In genomic region chr5:30287106-30287882, GRCm38 (mm10) we compare ENCODE assay signal across 18 mouse cellular contexts. TPM values are rescaled to one million over a fixed set of nuclear protein-coding genes. Genes with fewer than 3 reads are reported as not detected.
DNase-seq lines count a peak whose midpoint lies in the region; ATAC-seq and TF ChIP-seq lines count a peak whose summit lies in the region.
"Had no signal": no experiment of that assay in that cellular context is flagged by ENCODE, and none has a peak within 500 bp of the region (broad histone marks: within the 10 kb centered on the region; RNA-seq: fewer than 3 reads in every experiment).

No protein-coding gene starts in this region.

- no peak overlapping the region for H3K9ac ChIP-seq in lung, embryonic 14.5 days
- no peak overlapping the region for H3K9ac ChIP-seq in intestine, embryonic 16.5 days (ENCODE audit: low read depth, low read length)
- H3K9ac ChIP-seq in liver, embryonic 16.5 days (ENCODE audit: low read depth, low read length): no peak overlapping the region
- H3K9ac ChIP-seq in stomach, postnatal 0 days (ENCODE audit: low read length): no peak overlapping the region
- H3K9ac ChIP-seq: forebrain, embryonic 15.5 days; heart, embryonic 13.5 days; neural tube, embryonic 12.5 days had no signal

- 63% methylated on average over 9 of the region's 9 CpGs for WGBS in lung, embryonic 14.5 days
- 60% methylated on average over 9 of the region's 9 CpGs for WGBS in intestine, embryonic 16.5 days
- WGBS in liver, embryonic 16.5 days (ENCODE audit: insufficient replicate concordance): 42% methylated on average over 9 of the region's 9 CpGs
- WGBS in stomach, postnatal 0 days: 65% methylated on average over 9 of the region's 9 CpGs

- no peak for TF ChIP-seq EP300 in stomach, postnatal 0 days (optimal IDR thresholded peaks at IDR 0.05)

- H3K4me3 ChIP-seq in lung, embryonic 14.5 days (ENCODE audit: low read depth, low read length): no peak overlapping the region
- H3K4me3 ChIP-seq in intestine, embryonic 16.5 days (ENCODE audit: low read length): no peak overlapping the region
- no peak overlapping the region for H3K4me3 ChIP-seq in liver, embryonic 16.5 days (ENCODE audit: low read depth, low read length)
- no peak overlapping the region for H3K4me3 ChIP-seq in stomach, postnatal 0 days (ENCODE audit: low read depth, low read length)
- H3K4me3 ChIP-seq: forebrain, embryonic 15.5 days; heart, embryonic 13.5 days; left cerebral cortex, adult 2 months; midbrain, embryonic 10.5 days; neural tube, embryonic 12.5 days had no signal

- no peak for TF ChIP-seq CTCF in lung, embryonic 14.5 days (IDR thresholded peaks at IDR 0.05; ENCODE audit: low read depth)
- no peak for TF ChIP-seq CTCF in stomach, postnatal 0 days (IDR thresholded peaks at IDR 0.05; ENCODE audit: low read depth)

- 0 out of 2 replicates have a peak, but pooled peaks cover 3% of the 10 kb centered on the region for H3K4me1 ChIP-seq in lung, embryonic 14.5 days (ENCODE audit: insufficient read depth)
- peaks cover 7% of the 10 kb centered on the region; the same call in 1 of the 2 replicates for H3K4me1 ChIP-seq in intestine, embryonic 16.5 days (ENCODE audit: control insufficient read depth, insufficient read depth, low read length)
- H3K4me1 ChIP-seq in liver, embryonic 16.5 days (ENCODE audit: control insufficient read depth, low read depth, low read length): peaks cover 14% of the 10 kb centered on the region
- no peaks in the 10 kb centered on the region for H3K4me1 ChIP-seq in stomach, postnatal 0 days (replicated peaks; ENCODE audit: control insufficient read depth, insufficient read depth)
- H3K4me1 ChIP-seq: forebrain, embryonic 15.5 days; neural tube, embryonic 12.5 days had no signal

- no peaks in the 10 kb centered on the region for H3K27me3 ChIP-seq in lung, embryonic 14.5 days (ENCODE audit: insufficient read depth, low read length)
- no peaks in the 10 kb centered on the region for H3K27me3 ChIP-seq in intestine, embryonic 16.5 days (replicated peaks; ENCODE audit: control insufficient read depth, insufficient read depth, low read length)
- peaks cover under 1% of the 10 kb centered on the region for H3K27me3 ChIP-seq in liver, embryonic 16.5 days (ENCODE audit: control insufficient read depth, insufficient read depth, low read depth, low read length)
- no peaks in the 10 kb centered on the region for H3K27me3 ChIP-seq in stomach, postnatal 0 days (ENCODE audit: control insufficient read depth, insufficient read depth, low read length)
- H3K27me3 ChIP-seq: forebrain, embryonic 15.5 days; neural tube, embryonic 12.5 days had no signal

- no peak for DNase-seq in lung, embryonic 14.5 days
- no peak for DNase-seq in lung, adult 18-20 months
- no peak for DNase-seq in stomach, postnatal 0 days (ENCODE audit: low spot score)
- DNase-seq in cerebellum, adult 9-10 months: no peak
- DNase-seq in embryo, embryonic 10.5 days (ENCODE audit: low spot score): no peak
- DNase-seq: cerebellum, postnatal 25 days; lung, postnatal 10 days; thymus, adult 18-20 months had no signal

- H3K36me3 ChIP-seq in lung, embryonic 14.5 days (ENCODE audit: insufficient read depth): no peaks in the 10 kb centered on the region
- H3K36me3 ChIP-seq in intestine, embryonic 16.5 days (ENCODE audit: control insufficient read depth, insufficient read depth, low read length): no peaks in the 10 kb centered on the region
- H3K36me3 ChIP-seq in liver, embryonic 16.5 days (ENCODE audit: control insufficient read depth, insufficient read depth): no peaks in the 10 kb centered on the region
- H3K36me3 ChIP-seq in stomach, postnatal 0 days (ENCODE audit: control insufficient read depth, insufficient read depth, low read length): no peaks in the 10 kb centered on the region
- H3K36me3 ChIP-seq: forebrain, embryonic 15.5 days; heart, embryonic 13.5 days; midbrain, embryonic 10.5 days; neural tube, embryonic 12.5 days had no signal

- peaks cover 5% of the 10 kb centered on the region; the same call in 1 of the 2 replicates for H3K9me3 ChIP-seq in lung, embryonic 14.5 days (ENCODE audit: low read depth, low read length)
- no peaks in the 10 kb centered on the region for H3K9me3 ChIP-seq in intestine, embryonic 16.5 days (ENCODE audit: control insufficient read depth, low read length)
- no peaks in the 10 kb centered on the region; the same call in 1 of the 2 replicates for H3K9me3 ChIP-seq in liver, embryonic 16.5 days (replicated peaks; ENCODE audit: control insufficient read depth, low read length)
- no peaks in the 10 kb centered on the region for H3K9me3 ChIP-seq in stomach, postnatal 0 days (ENCODE audit: control insufficient read depth, low read length)
- H3K9me3 ChIP-seq: forebrain, embryonic 15.5 days had no signal

- H3K4me2 ChIP-seq in lung, embryonic 14.5 days: no peak overlapping the region
- no peak overlapping the region for H3K4me2 ChIP-seq in intestine, embryonic 16.5 days (ENCODE audit: low read depth, low read length)
- H3K4me2 ChIP-seq in liver, embryonic 16.5 days (ENCODE audit: low read depth, low read length): peak overlapping the region; percentile 18; the same call in 1 of the 2 replicates
- no peak overlapping the region for H3K4me2 ChIP-seq in stomach, postnatal 0 days (replicated peaks; ENCODE audit: low read depth)
- H3K4me2 ChIP-seq: forebrain, embryonic 15.5 days; heart, embryonic 13.5 days; neural tube, embryonic 12.5 days had no signal

- ATAC-seq in lung, embryonic 14.5 days (ENCODE audit: insufficient read depth): no peak; the same call in 1 of the 2 replicates
- peak; percentile 86 for ATAC-seq in intestine, embryonic 16.5 days
- ATAC-seq in liver, embryonic 16.5 days (ENCODE audit: low read depth): peak; percentile 84
- ATAC-seq in stomach, postnatal 0 days (ENCODE audit: low FRiP score, low TSS enrichment): peak; percentile 47
- no peak for ATAC-seq in CD4-positive, CD25-positive, alpha-beta regulatory T cell, adult 4 months
- ATAC-seq: forebrain, embryonic 15.5 days; hindbrain, postnatal 0 days had no signal

- peak overlapping the region; percentile 5; the same call in 1 of the 2 replicates for H3K27ac ChIP-seq in lung, embryonic 14.5 days (ENCODE audit: low read depth)
- peak overlapping the region; percentile 77 for H3K27ac ChIP-seq in intestine, embryonic 16.5 days (ENCODE audit: low read length)
- H3K27ac ChIP-seq in liver, embryonic 16.5 days (ENCODE audit: low read length): peak overlapping the region; percentile 67
- no peak overlapping the region for H3K27ac ChIP-seq in stomach, postnatal 0 days (replicated peaks)
- H3K27ac ChIP-seq: forebrain, embryonic 15.5 days; heart, embryonic 13.5 days; hindbrain, postnatal 0 days; kidney, postnatal 0 days; left cerebral cortex, adult 2 months; midbrain, embryonic 10.5 days; neural tube, embryonic 12.5 days had no signal

RNA-seq across cellular contexts. Expression of gene Drc1, which starts 6.1 kb away (rescaled TPM):
- polyA plus RNA-seq in lung, embryonic 14.5 days (2014; fragmentation: Nextera tagmentation; extraction: Ambion mirVana): 0.46 and 0.51 TPM in 2 replicates
- 1.2 and 1.8 TPM in 2 replicates for polyA plus RNA-seq in intestine, embryonic 16.5 days (2015; fragmentation: Nextera tagmentation; extraction: Ambion mirVana)
- polyA plus RNA-seq in liver, embryonic 16.5 days (2015; fragmentation: Nextera tagmentation; extraction: Ambion mirVana): 1.8 and 2.0 TPM in 2 replicates
- 1.1 and 1.7 TPM in 2 replicates for polyA plus RNA-seq in stomach, postnatal 0 days (2015; fragmentation: Nextera tagmentation; extraction: Ambion mirVana)
- 1 to 10 TPM; 3.0 to 4.2 TPM for polyA plus RNA-seq in CD4-positive, CD25-positive, alpha-beta regulatory T cell, adult 4 months (2017; shearing (Covaris generic))

RNA-seq across cellular contexts. Expression of gene Selenoi, which starts 54.9 kb away (rescaled TPM):
- polyA plus RNA-seq in lung, embryonic 14.5 days (2014; fragmentation: Nextera tagmentation; extraction: Ambion mirVana): 18.9 and 19.2 TPM in 2 replicates
- polyA plus RNA-seq in intestine, embryonic 16.5 days (2015; fragmentation: Nextera tagmentation; extraction: Ambion mirVana): 52.2 and 57.8 TPM in 2 replicates
- 11.7 and 12.5 TPM in 2 replicates for polyA plus RNA-seq in liver, embryonic 16.5 days (2015; fragmentation: Nextera tagmentation; extraction: Ambion mirVana)
- polyA plus RNA-seq in stomach, postnatal 0 days (2015; fragmentation: Nextera tagmentation; extraction: Ambion mirVana): 25.5 and 26.7 TPM in 2 replicates
- 10 to 100 TPM; 16.8 to 20.6 TPM for polyA plus RNA-seq in CD4-positive, CD25-positive, alpha-beta regulatory T cell, adult 4 months (2017; shearing (Covaris generic))

Comparison
In these comparisons a context has a peak if more than half of its experiments do, and no peak if none do; other contexts are left out.
1. ATAC-seq: peak in intestine, embryonic 16.5 days (single experiment), liver, embryonic 16.5 days (single experiment) and stomach, postnatal 0 days (single experiment); none in lung, embryonic 14.5 days (single experiment) and CD4-positive, CD25-positive, alpha-beta regulatory T cell, adult 4 months (single experiment).